Mouse (Mus musculus) liver, embryonic 12.5 days (tissue): ENCODE data around the gene Fkbp1b. TPM values are rescaled to one million over a fixed set of nuclear protein-coding genes. Genes with fewer than 3 reads are reported as not detected.

ENCODE experiments used
- ATAC-seq: fragments of 200-750 bp; cut with Nextera tagmentation; 2 replicates; pipeline ENCODE4 v1.8.0; 2017; ENCODE audit warnings: moderate number of reproducible peaks, mild to moderate bottlenecking, moderate library complexity
- H3K27ac ChIP-seq: fragments of 300-500 bp; sonication (generic); 2 replicates; pipeline ENCODE4 v1.5.1; 2016; ENCODE audit warnings: mild to moderate bottlenecking
- H3K27me3 ChIP-seq: fragments of 300-500 bp; sonication (generic); replicated peaks from 2 replicates; pipeline ENCODE4 v1.6.1; 2016; ENCODE audit warnings: mild to moderate bottlenecking, moderate library complexity
- H3K36me3 ChIP-seq: fragments of 300-500 bp; sonication (generic); 2 replicates; pipeline ENCODE4 v1.6.1; 2016; ENCODE audit warnings: mild to moderate bottlenecking, moderate library complexity
- H3K4me1 ChIP-seq: fragments of 300-500 bp; sonication (generic); 2 replicates; pipeline ENCODE4 v1.6.1; 2016
- H3K4me2 ChIP-seq: fragments of 300-500 bp; sonication (generic); 2 replicates; pipeline ENCODE4 v1.6.1; 2016; ENCODE audit warnings: mild to moderate bottlenecking, moderate library complexity
- H3K4me3 ChIP-seq: fragments of 300-500 bp; sonication (generic); 2 replicates; pipeline ENCODE4 v1.5.1; 2016; ENCODE audit warnings: mild to moderate bottlenecking, moderate library complexity
- H3K9ac ChIP-seq: fragments of 300-500 bp; sonication (generic); 2 replicates; pipeline ENCODE4 v1.6.1; 2016; ENCODE audit warnings: mild to moderate bottlenecking, moderate library complexity
- H3K9me3 ChIP-seq: fragments of 300-500 bp; sonication (generic); replicated peaks from 2 replicates; pipeline ENCODE4 v1.6.1; 2016; ENCODE audit warnings: mild to moderate bottlenecking, moderate library complexity
- WGBS: fragments of 180-500 bp; shearing (Covaris S2); methylation state at CpG from one replicate; pipeline ENCODE4 v1.1.7; 2016; ENCODE audit not compliant: insufficient replicate concordance; 5-methylcytosine and 5-hydroxymethylcytosine counted together
- polyA plus RNA-seq: library from polyadenylated mRNA; unstranded; fragments of >200 nt; fragmentation: Nextera tagmentation; extraction: Ambion mirVana; gene quantifications from 2 replicates; pipeline ENCODE4 v1.2.1, GENCODE M21; 2016

Fkbp1b gene
- polyA plus RNA-seq, 1 experiment from 2014 or later: 5.0 TPM

GRCm38 (mm10) chr12:4872983-4873477, 31.6 kb upstream of the Fkbp1b start:
- WGBS: 13% methylated on average over 5 of the region's 5 CpGs
- peaks cover 42% of the 10 kb centered on the region for H3K36me3 ChIP-seq

GRCm38 (mm10) chr12:4872273-4872672, 30.9 kb upstream of the Fkbp1b start:
- Histone ChIP-seq H3K4me2 (peak overlapping the region; percentile 72), H3K9ac (peak overlapping the region; percentile 98)

More at GRCm38 (mm10) chr12:4872983-4873477, 31.6 kb upstream of the Fkbp1b start:
- peak overlapping the region; percentile 74 for H3K4me3 ChIP-seq
- no peaks in the 10 kb centered on the region for H3K27me3 ChIP-seq
- H3K27ac ChIP-seq: peak overlapping the region; percentile 96
- H3K4me1 ChIP-seq: peaks cover 68% of the 10 kb centered on the region
- no peaks in the 10 kb centered on the region for H3K9me3 ChIP-seq
- peak; percentile 89 for ATAC-seq
- peak overlapping the region; percentile 98 for H3K9ac ChIP-seq
- peak overlapping the region; percentile 72 for H3K4me2 ChIP-seq

GRCm38 (mm10) chr12:4871260-4871659, 29.9 kb upstream of the Fkbp1b start:
- H3K4me2 ChIP-seq: peak overlapping the region; percentile 72
- H3K9me3 ChIP-seq: no peaks in the 10 kb centered on the region
- H3K4me1 ChIP-seq: peaks cover 76% of the 10 kb centered on the region
- no peaks in the 10 kb centered on the region for H3K27me3 ChIP-seq
- H3K4me3 ChIP-seq: peak overlapping the region; percentile 74
- peak overlapping the region; percentile 96 for H3K27ac ChIP-seq
- 89% methylated on average over 5 of the region's 5 CpGs for WGBS
- peaks cover 59% of the 10 kb centered on the region for H3K36me3 ChIP-seq
- peak overlapping the region; percentile 98 for H3K9ac ChIP-seq
- no peak for ATAC-seq

More at GRCm38 (mm10) chr12:4872273-4872672, 30.9 kb upstream of the Fkbp1b start:
- Histone ChIP-seq H3K4me3 (peak overlapping the region; percentile 74), H3K27me3 (no peaks in the 10 kb centered on the region), H3K4me1 (peaks cover 74% of the 10 kb centered on the region), H3K27ac (peak overlapping the region; percentile 96), H3K36me3 (peaks cover 49% of the 10 kb centered on the region), H3K9me3 (no peaks in the 10 kb centered on the region)
- WGBS: 36% methylated on average over 4 of the region's 4 CpGs
- ATAC-seq: no peak

GRCm38 (mm10) chr12:4868924-4869323, 27.5 kb upstream of the Fkbp1b start:
- Histone ChIP-seq H3K27ac (peak overlapping the region; percentile 31; the same call in 1 of the 2 replicates), H3K27me3 (no peaks in the 10 kb centered on the region), H3K4me2 (peak overlapping the region; percentile 72; the same call in 1 of the 2 replicates), H3K9ac (peak overlapping the region; percentile 47), H3K9me3 (no peaks in the 10 kb centered on the region), H3K4me3 (0 out of 2 replicates have a peak overlapping the region, but pooled peaks have one; percentile 4), H3K36me3 (peaks cover 83% of the 10 kb centered on the region), H3K4me1 (peaks cover 60% of the 10 kb centered on the region)
- ATAC-seq: no peak
- 87% methylated on average over 8 of the region's 8 CpGs for WGBS

GRCm38 (mm10) chr12:4864338-4864690, 22.9 kb upstream of the Fkbp1b start:
- no peak for ATAC-seq
- no peak overlapping the region for H3K4me2 ChIP-seq
- no peak overlapping the region for H3K27ac ChIP-seq
- H3K9me3 ChIP-seq: no peaks in the 10 kb centered on the region; the same call in 1 of the 2 replicates
- no peak overlapping the region for H3K4me3 ChIP-seq
- H3K9ac ChIP-seq: no peak overlapping the region
- 73% methylated on average over 4 of the region's 4 CpGs for WGBS
- H3K27me3 ChIP-seq: no peaks in the 10 kb centered on the region
- H3K4me1 ChIP-seq: peaks cover 40% of the 10 kb centered on the region
- H3K36me3 ChIP-seq: peaks cover 96% of the 10 kb centered on the region

GRCm38 (mm10) chr12:4863654-4864337, 22.4 kb upstream of the Fkbp1b start:
- Histone ChIP-seq H3K27me3 (no peaks in the 10 kb centered on the region), H3K9ac (no peak overlapping the region), H3K4me2 (no peak overlapping the region), H3K4me1 (peaks cover 37% of the 10 kb centered on the region), H3K36me3 (peaks cover 91% of the 10 kb centered on the region), H3K4me3 (no peak overlapping the region), H3K27ac (no peak overlapping the region), H3K9me3 (no peaks in the 10 kb centered on the region; the same call in 1 of the 2 replicates)
- no peak for ATAC-seq
- 90% methylated on average over 4 of the region's 4 CpGs for WGBS

GRCm38 (mm10) chr12:4862672-4863071, 21.3 kb upstream of the Fkbp1b start:
- 83% methylated on average over 4 of the region's 4 CpGs for WGBS

GRCm38 (mm10) chr12:4859241-4859914, 18.0 kb upstream of the Fkbp1b start:
- 0 out of 2 replicates have a peak overlapping the region, but pooled peaks have one; percentile 13 for H3K27ac ChIP-seq
- peaks cover 18% of the 10 kb centered on the region for H3K4me1 ChIP-seq
- H3K9ac ChIP-seq: no peak overlapping the region
- no peaks in the 10 kb centered on the region; the same call in 1 of the 2 replicates for H3K9me3 ChIP-seq
- WGBS: 32% methylated on average over 11 of the region's 11 CpGs
- no peak overlapping the region for H3K4me3 ChIP-seq
- no peaks in the 10 kb centered on the region for H3K27me3 ChIP-seq
- peaks cover 66% of the 10 kb centered on the region for H3K36me3 ChIP-seq
- H3K4me2 ChIP-seq: no peak overlapping the region
- no peak for ATAC-seq

More at GRCm38 (mm10) chr12:4862672-4863071, 21.3 kb upstream of the Fkbp1b start:
- Histone ChIP-seq H3K9me3 (no peaks in the 10 kb centered on the region; the same call in 1 of the 2 replicates), H3K4me3 (no peak overlapping the region), H3K9ac (no peak overlapping the region), H3K27ac (no peak overlapping the region), H3K36me3 (peaks cover 80% of the 10 kb centered on the region), H3K4me2 (no peak overlapping the region), H3K27me3 (no peaks in the 10 kb centered on the region), H3K4me1 (peaks cover 26% of the 10 kb centered on the region)
- no peak for ATAC-seq

GRCm38 (mm10) chr12:4856834-4857233, 15.4 kb upstream of the Fkbp1b start:
- Histone ChIP-seq H3K27ac (no peak overlapping the region), H3K4me2 (no peak overlapping the region), H3K36me3 (peaks cover 60% of the 10 kb centered on the region), H3K4me3 (no peak overlapping the region), H3K4me1 (peaks cover 12% of the 10 kb centered on the region), H3K9me3 (no peaks in the 10 kb centered on the region), H3K9ac (no peak overlapping the region), H3K27me3 (no peaks in the 10 kb centered on the region)
- WGBS: 82% methylated on average over 2 of the region's 2 CpGs
- no peak for ATAC-seq

GRCm38 (mm10) chr12:4856160-4856559, 14.8 kb upstream of the Fkbp1b start:
- no peaks in the 10 kb centered on the region for H3K9me3 ChIP-seq
- no peak overlapping the region for H3K27ac ChIP-seq
- no peak overlapping the region for H3K4me3 ChIP-seq
- 86% methylated on average over 5 of the region's 5 CpGs for WGBS
- H3K4me1 ChIP-seq: peaks cover 12% of the 10 kb centered on the region
- no peak overlapping the region for H3K4me2 ChIP-seq
- H3K9ac ChIP-seq: no peak overlapping the region
- no peak for ATAC-seq
- peaks cover 60% of the 10 kb centered on the region for H3K36me3 ChIP-seq
- no peaks in the 10 kb centered on the region for H3K27me3 ChIP-seq

GRCm38 (mm10) chr12:4843741-4844140, 2.4 kb upstream of the Fkbp1b start:
- Histone ChIP-seq H3K4me2 (peak overlapping the region; percentile 99), H3K9me3 (no peaks in the 10 kb centered on the region), H3K4me3 (peak overlapping the region; percentile 78), H3K9ac (peak overlapping the region; percentile 73), H3K4me1 (peaks cover 47% of the 10 kb centered on the region), H3K27ac (peak overlapping the region; percentile 76), H3K36me3 (peaks cover 4% of the 10 kb centered on the region; the same call in 1 of the 2 replicates), H3K27me3 (peaks cover 7% of the 10 kb centered on the region)
- WGBS: 0% methylated on average over 12 of the region's 12 CpGs
- ATAC-seq: peak; percentile 53
